Mouse (Mus musculus): ENCODE results near the gene Adam15. TPM values are rescaled to one million over a fixed set of nuclear protein-coding genes. Genes with fewer than 3 reads are reported as not detected.
A peak's percentile ranks its signal among the peaks of the same experiment; 100 is the strongest.

Adam15 gene
- 23.3 and 25.9 TPM in 2 replicates for polyA plus RNA-seq (2014; fragmentation: Nextera tagmentation; extraction: Ambion mirVana)

DNA sequence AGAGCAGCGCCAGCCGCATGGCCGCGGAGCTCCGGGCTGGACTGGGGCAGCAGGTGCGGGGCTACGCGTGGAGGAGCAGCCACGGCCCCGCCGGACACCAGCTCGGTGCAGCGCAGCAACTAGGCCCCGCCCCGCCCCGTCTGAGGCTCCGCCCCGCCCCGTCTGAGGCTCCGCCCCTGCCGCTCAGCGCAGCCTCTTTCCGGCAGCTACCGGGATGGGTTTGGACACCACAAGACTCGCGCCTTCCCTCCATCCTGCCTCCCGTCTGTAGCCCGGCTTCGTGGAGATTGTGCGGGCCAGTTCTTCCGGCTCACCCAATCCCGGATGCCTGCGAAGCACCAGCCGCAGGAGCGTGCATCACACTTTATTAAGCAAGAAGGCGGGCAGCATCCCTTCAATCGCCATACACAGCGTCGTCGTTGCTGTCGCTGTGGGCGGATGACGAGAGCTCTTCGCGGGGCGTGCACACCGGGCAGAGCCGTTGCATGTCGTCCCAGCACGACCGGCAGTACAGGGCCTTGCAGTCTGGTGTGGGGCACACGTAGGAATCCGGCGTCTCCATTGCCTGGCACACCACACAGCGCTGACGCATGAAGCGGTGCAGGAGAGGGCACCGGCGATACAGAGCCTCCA, at the start of gene Adam15:
Gene Adam15, minus strand, starts transcription at position 128 of the 633 bp plus-strand sequence.
- Histone ChIP-seq H3K4me1 (ENCODE audit: control insufficient read depth, insufficient read depth, low read length) (peaks cover 10% of the 10 kb centered on the region), H3K9me3 (replicated peaks; ENCODE audit: control insufficient read depth, low read length) (no peaks in the 10 kb centered on the region), H3K27ac (ENCODE audit: low read depth, low read length) (no peak within 1 kb of the TSS), H3K27me3 (ENCODE audit: control insufficient read depth, insufficient read depth, low read length) (peaks cover 14% of the 10 kb centered on the region), H3K4me3 (ENCODE audit: low read depth, low read length) (peak within 1 kb of the TSS; percentile 68), H3K9ac (ENCODE audit: low read depth, low read length) (peak within 1 kb of the TSS; percentile 68), H3K36me3 (ENCODE audit: control insufficient read depth, insufficient read depth, low read length) (no peaks in the 10 kb centered on the region; the same call in 1 of the 2 replicates), H3K4me2 (peak within 1 kb of the TSS; percentile 99)
- ATAC-seq (replicated peaks; ENCODE audit: insufficient number of reproducible peaks, low FRiP score, low TSS enrichment) = peak; percentile 85
- WGBS (ENCODE audit: insufficient replicate concordance) = 1% methylated on average over 59 of the region's 59 CpGs

DNA sequence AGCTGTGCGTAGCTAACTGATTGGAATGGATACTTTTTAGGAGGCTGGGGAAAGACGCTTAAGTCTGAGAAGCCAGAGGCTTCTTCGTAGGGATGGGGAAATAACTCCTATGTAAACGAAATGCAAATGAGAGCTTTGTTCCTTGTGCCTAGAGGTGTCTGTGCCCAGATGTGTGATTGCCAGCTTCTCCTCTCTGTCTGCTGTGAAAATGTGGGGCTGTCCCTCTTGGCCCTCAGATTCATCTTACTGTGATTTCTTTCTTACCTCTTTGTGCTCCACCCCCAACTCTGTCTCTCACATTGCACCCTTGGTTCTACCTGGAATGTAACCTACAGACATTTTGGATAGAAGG, 46.8 kb upstream of the Adam15 start:
- Histone ChIP-seq H3K27me3 (ENCODE audit: control insufficient read depth, insufficient read depth, low read length) (no peaks in the 10 kb centered on the region), H3K4me1 (ENCODE audit: control insufficient read depth, insufficient read depth, low read length) (peaks cover 15% of the 10 kb centered on the region), H3K4me3 (ENCODE audit: low read depth, low read length) (peak overlapping the region; percentile 70), H3K9me3 (replicated peaks; ENCODE audit: control insufficient read depth, low read length) (no peaks in the 10 kb centered on the region), H3K9ac (ENCODE audit: low read depth, low read length) (peak overlapping the region; percentile 73), H3K4me2 (peak overlapping the region; percentile 100), H3K27ac (ENCODE audit: low read depth, low read length) (peak overlapping the region; percentile 42), H3K36me3 (ENCODE audit: control insufficient read depth, insufficient read depth, low read length) (0 out of 2 replicates have a peak, but pooled peaks cover 2% of the 10 kb centered on the region)
- ATAC-seq (replicated peaks; ENCODE audit: insufficient number of reproducible peaks, low FRiP score, low TSS enrichment) = no peak
- 0% methylated on average over 4 of the region's 4 CpGs for WGBS (ENCODE audit: insufficient replicate concordance)

DNA sequence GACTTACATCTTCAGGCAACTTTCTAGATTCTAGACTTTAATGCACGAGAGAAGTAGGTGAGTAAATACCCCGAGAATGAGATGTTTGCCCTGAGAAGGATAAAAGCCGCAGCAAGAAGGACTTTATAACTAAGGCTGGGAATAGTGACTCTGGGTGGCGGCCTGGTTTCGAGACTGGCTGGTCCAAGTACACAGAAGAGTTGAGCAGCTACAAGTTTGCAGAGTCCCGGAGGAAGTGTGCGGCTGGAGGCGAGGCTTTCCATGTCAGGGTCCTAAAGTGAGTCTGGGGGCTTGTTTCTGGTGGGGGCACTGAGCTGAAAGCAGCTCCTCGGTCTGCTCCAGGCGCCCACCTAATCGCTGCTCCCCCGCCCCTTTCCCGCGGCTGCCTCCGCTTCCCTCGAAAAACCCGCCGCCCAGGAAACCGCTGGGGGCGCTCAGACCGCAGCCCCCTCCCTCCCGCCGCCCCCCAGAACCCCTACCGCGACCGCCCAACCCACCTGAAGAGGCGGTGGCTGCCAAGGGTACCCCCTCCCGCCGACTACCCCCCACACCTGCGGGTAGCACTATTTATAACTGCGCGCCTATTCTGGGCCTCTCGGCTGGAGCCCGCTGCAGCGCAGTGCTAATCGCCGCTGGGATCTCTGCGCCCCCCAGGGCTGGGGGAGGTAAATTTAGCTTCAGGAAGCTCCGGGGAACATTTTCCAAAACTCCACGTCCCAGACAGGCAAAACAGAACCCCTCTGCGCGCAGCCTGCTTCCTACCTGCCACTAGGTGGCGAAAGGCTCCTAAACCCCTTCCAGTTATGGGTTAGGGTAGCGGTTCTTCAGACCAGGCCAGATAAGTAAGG, 46.2 kb upstream of the Adam15 start:
- ATAC-seq (replicated peaks; ENCODE audit: insufficient number of reproducible peaks, low FRiP score, low TSS enrichment) = no peak
- no peaks in the 10 kb centered on the region for H3K9me3 ChIP-seq (replicated peaks; ENCODE audit: control insufficient read depth, low read length)
- H3K36me3 ChIP-seq (ENCODE audit: control insufficient read depth, insufficient read depth, low read length) = 0 out of 2 replicates have a peak, but pooled peaks cover 2% of the 10 kb centered on the region
- peak overlapping the region; percentile 73 for H3K9ac ChIP-seq (ENCODE audit: low read depth, low read length)
- no peaks in the 10 kb centered on the region for H3K27me3 ChIP-seq (ENCODE audit: control insufficient read depth, insufficient read depth, low read length)
- H3K4me3 ChIP-seq (ENCODE audit: low read depth, low read length) = peak overlapping the region; percentile 70
- H3K27ac ChIP-seq (ENCODE audit: low read depth, low read length) = peak overlapping the region; percentile 42
- H3K4me2 ChIP-seq = peak overlapping the region; percentile 100
- under 1% methylated on average over 42 of the region's 44 CpGs for WGBS (ENCODE audit: insufficient replicate concordance)
- peaks cover 19% of the 10 kb centered on the region for H3K4me1 ChIP-seq (ENCODE audit: control insufficient read depth, insufficient read depth, low read length)

DNA sequence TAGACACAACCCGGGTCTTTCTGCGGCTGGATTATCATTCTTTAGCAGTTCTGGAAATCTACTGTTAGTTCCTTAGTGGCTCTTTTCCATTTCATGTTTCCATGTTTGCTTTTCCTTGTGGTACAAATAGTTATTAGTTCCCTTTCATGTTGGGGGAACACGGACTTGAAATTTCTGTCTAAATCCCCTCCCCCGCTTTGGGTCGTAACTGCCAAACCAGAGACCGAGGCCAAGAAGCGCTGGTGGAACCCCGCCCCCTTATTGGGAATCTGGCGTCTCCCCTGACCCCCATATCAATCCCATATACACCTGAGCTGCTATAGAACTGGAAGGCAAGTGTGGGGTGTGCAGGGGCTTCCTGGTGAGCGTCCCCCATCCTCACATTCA, 45.6 kb upstream of the Adam15 start:
- peaks cover 26% of the 10 kb centered on the region for H3K4me1 ChIP-seq (ENCODE audit: control insufficient read depth, insufficient read depth, low read length)
- H3K36me3 ChIP-seq (ENCODE audit: control insufficient read depth, insufficient read depth, low read length) = no peaks in the 10 kb centered on the region
- ATAC-seq (replicated peaks; ENCODE audit: insufficient number of reproducible peaks, low FRiP score, low TSS enrichment) = no peak
- H3K27me3 ChIP-seq (ENCODE audit: control insufficient read depth, insufficient read depth, low read length) = no peaks in the 10 kb centered on the region
- H3K4me3 ChIP-seq (ENCODE audit: low read depth, low read length) = peak overlapping the region; percentile 70
- no peaks in the 10 kb centered on the region for H3K9me3 ChIP-seq (replicated peaks; ENCODE audit: control insufficient read depth, low read length)
- H3K4me2 ChIP-seq = peak overlapping the region; percentile 100
- 2% methylated on average over 10 of the region's 10 CpGs for WGBS (ENCODE audit: insufficient replicate concordance)
- peak overlapping the region; percentile 93 for H3K27ac ChIP-seq (ENCODE audit: low read depth, low read length)
- peak overlapping the region; percentile 73 for H3K9ac ChIP-seq (ENCODE audit: low read depth, low read length)

DNA sequence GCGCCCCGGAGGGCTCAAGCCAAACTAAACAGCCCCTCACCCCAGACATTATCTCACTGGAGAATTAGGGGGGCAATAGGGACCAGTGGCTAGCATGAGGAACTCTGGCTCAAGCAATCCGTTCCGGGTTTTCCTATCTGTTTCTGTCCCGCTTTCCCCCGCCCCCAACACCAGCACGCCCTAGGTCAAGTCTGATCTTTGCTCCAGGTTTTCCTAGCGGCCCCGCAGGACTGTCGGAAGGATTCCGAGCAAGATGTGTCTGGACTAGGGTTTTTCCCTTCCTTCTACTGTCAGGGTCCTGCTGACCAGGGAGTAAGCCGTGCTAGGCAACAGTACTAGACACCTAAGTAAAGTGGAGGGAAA, 45.1 kb upstream of the Adam15 start:
- no peaks in the 10 kb centered on the region for H3K9me3 ChIP-seq (replicated peaks; ENCODE audit: control insufficient read depth, low read length)
- 0% methylated on average over 11 of the region's 12 CpGs for WGBS (ENCODE audit: insufficient replicate concordance)
- no peak; the same call in 1 of the 2 replicates for ATAC-seq (replicated peaks; ENCODE audit: insufficient number of reproducible peaks, low FRiP score, low TSS enrichment)
- peak overlapping the region; percentile 93 for H3K27ac ChIP-seq (ENCODE audit: low read depth, low read length)
- peak overlapping the region; percentile 73 for H3K9ac ChIP-seq (ENCODE audit: low read depth, low read length)
- no peaks in the 10 kb centered on the region for H3K27me3 ChIP-seq (ENCODE audit: control insufficient read depth, insufficient read depth, low read length)
- H3K36me3 ChIP-seq (ENCODE audit: control insufficient read depth, insufficient read depth, low read length) = no peaks in the 10 kb centered on the region
- H3K4me1 ChIP-seq (ENCODE audit: control insufficient read depth, insufficient read depth, low read length) = peaks cover 30% of the 10 kb centered on the region
- H3K4me2 ChIP-seq = peak overlapping the region; percentile 100
- H3K4me3 ChIP-seq (ENCODE audit: low read depth, low read length) = peak overlapping the region; percentile 70

DNA sequence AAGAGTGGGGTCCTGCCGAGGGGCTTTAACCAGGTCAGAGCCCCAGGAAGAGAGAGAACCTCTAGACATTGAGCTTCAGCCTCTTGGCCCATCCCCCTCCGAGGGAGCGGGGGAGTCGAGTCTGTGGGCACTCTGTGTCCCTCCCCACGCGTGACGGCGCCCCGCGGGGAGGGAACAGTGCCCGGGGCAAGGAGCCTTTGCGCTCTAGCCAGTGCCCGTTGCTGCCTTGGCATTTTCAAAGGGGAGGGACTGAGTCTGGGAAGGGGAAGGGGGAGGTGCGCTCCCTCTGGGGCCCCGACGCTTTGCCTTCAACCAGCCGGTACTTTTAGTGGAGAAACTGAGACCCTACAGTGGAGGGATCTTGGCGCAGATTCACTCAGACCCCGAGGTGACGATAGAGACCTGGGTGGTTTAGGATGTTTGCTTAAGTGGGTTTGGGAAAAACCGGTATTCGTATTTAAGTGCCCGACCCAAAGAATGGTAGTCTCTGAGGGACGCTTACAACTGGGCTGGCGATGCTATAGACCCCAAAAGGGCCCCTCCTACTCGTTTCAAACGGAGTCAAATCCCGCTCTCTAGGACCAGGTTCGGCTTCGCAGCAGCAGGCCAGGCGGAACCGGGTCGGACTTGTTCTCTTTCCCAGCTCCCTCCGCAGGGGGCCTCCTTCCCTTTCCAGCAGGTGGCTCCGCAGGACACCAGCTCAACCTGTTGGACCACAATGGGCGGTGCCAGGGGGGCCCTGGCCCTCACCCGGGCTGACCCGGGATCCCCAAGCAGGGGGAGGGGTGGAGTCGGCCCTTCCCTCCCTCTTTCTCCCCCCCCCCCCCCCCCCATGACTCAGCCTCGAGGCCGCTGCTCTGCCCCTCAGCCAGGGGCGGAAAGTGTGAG, 44.5 kb upstream of the Adam15 start, which contains the start of gene Zbtb7b:
Gene Zbtb7b, minus strand, starts transcription at position 771 of the 888 bp plus-strand sequence.
- 0% methylated on average over 39 of the region's 42 CpGs for WGBS (ENCODE audit: insufficient replicate concordance)
- no peaks in the 10 kb centered on the region for H3K9me3 ChIP-seq (replicated peaks; ENCODE audit: control insufficient read depth, low read length)
- H3K4me2 ChIP-seq = peak within 1 kb of the TSS; percentile 100
- no peaks in the 10 kb centered on the region for H3K27me3 ChIP-seq (ENCODE audit: control insufficient read depth, insufficient read depth, low read length)
- H3K36me3 ChIP-seq (ENCODE audit: control insufficient read depth, insufficient read depth, low read length) = no peaks in the 10 kb centered on the region
- H3K4me3 ChIP-seq (ENCODE audit: low read depth, low read length) = peak within 1 kb of the TSS; percentile 70
- peaks cover 30% of the 10 kb centered on the region for H3K4me1 ChIP-seq (ENCODE audit: control insufficient read depth, insufficient read depth, low read length)
- ATAC-seq (replicated peaks; ENCODE audit: insufficient number of reproducible peaks, low FRiP score, low TSS enrichment) = peak; percentile 32
- H3K27ac ChIP-seq (ENCODE audit: low read depth, low read length) = peak within 1 kb of the TSS; percentile 93
- H3K9ac ChIP-seq (ENCODE audit: low read depth, low read length) = peak within 1 kb of the TSS; percentile 73

DNA sequence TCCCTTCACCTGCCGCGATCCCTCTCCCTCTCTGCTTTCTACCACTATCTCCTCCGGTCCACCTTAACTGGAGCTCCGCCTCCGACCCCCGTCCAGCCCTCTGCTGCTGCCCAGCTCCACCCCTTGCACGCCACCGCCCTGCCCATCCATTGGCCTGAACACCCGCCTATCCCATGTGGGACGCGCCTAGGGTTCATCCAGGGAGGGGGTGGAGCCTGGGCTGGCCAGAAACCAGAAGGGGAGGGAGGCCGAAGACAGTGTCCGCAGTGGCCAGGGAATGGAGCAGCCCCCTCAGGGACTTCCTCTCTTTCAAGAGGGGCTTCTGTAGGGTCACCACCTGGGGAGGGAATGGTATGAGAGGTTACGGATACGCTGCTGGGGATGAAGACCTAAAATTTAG, 43.8 kb upstream of the Adam15 start:
- Histone ChIP-seq H3K4me2 (peak overlapping the region; percentile 100), H3K27me3 (ENCODE audit: control insufficient read depth, insufficient read depth, low read length) (no peaks in the 10 kb centered on the region), H3K9me3 (replicated peaks; ENCODE audit: control insufficient read depth, low read length) (no peaks in the 10 kb centered on the region), H3K27ac (ENCODE audit: low read depth, low read length) (peak overlapping the region; percentile 93), H3K4me1 (ENCODE audit: control insufficient read depth, insufficient read depth, low read length) (peaks cover 30% of the 10 kb centered on the region), H3K36me3 (ENCODE audit: control insufficient read depth, insufficient read depth, low read length) (no peaks in the 10 kb centered on the region), H3K4me3 (ENCODE audit: low read depth, low read length) (peak overlapping the region; percentile 70), H3K9ac (ENCODE audit: low read depth, low read length) (peak overlapping the region; percentile 73)
- ATAC-seq (replicated peaks; ENCODE audit: insufficient number of reproducible peaks, low FRiP score, low TSS enrichment) = peak; percentile 93
- 0% methylated on average over 15 of the region's 15 CpGs for WGBS (ENCODE audit: insufficient replicate concordance)

DNA sequence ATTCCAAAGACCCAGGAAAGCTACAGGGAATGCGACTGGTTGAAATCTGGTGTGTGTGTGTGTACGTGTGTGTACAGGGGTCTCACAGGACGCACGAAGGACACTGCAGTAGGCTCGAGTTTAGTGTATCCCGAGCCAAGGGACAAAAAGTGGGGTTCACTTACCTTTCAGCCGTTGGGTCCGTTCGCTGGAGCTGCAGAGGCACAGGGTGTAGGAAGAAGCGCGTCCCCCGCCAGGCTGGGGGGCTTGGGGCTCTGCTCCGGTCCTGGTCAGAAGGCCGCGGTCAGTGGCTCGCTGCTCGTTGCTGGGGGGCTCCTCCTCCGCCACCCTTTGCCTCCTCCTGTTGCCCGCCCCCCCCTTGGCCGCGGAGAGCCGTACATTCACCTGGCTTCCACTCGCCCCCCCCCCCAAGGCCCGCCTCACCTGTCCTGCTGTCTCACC, 43.1 kb upstream of the Adam15 start:
- Histone ChIP-seq H3K9ac (ENCODE audit: low read depth, low read length) (peak overlapping the region; percentile 86), H3K9me3 (replicated peaks; ENCODE audit: control insufficient read depth, low read length) (no peaks in the 10 kb centered on the region), H3K4me3 (ENCODE audit: low read depth, low read length) (peak overlapping the region; percentile 70), H3K36me3 (ENCODE audit: control insufficient read depth, insufficient read depth, low read length) (no peaks in the 10 kb centered on the region), H3K27ac (ENCODE audit: low read depth, low read length) (no peak overlapping the region), H3K27me3 (ENCODE audit: control insufficient read depth, insufficient read depth, low read length) (no peaks in the 10 kb centered on the region), H3K4me1 (ENCODE audit: control insufficient read depth, insufficient read depth, low read length) (peaks cover 30% of the 10 kb centered on the region), H3K4me2 (peak overlapping the region; percentile 100)
- ATAC-seq (replicated peaks; ENCODE audit: insufficient number of reproducible peaks, low FRiP score, low TSS enrichment) = no peak
- WGBS (ENCODE audit: insufficient replicate concordance) = 1% methylated on average over 17 of the region's 24 CpGs
